In the genomic region with DNA sequence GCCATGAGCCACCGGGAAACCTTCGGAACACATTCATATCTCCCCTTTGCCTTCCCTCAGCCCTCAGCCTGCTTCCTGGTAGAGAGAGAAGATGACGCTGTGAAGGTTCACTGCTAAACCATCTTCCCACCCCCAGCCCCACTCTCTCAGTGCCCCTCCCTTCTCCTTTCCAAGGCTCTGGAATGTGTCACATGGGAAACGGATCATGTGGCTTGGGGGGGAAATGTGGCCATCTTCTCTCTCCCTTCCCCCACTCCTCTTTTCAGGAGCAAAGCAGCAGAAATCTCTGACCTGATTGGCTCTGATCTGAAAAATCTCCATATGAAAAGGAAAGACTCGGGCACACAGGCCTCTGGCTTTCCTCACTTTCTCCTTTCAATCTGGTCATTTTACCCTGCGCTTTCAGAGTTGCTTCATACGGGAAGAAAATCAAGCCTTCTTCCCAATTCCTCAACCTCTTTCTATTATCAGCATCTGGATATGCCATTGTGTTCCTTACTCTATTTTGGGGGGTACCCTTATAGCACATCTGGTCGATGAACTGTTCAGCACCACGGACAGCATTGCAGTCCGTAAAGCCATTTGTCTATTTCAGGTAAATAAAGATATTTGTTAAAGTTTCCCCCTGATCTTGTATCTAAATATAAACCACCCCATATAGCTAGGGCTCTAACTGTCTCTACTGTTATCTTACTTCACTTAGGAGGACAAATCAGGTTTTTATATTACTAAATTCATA, we compare ENCODE assay signal across 8 mouse cellular contexts. TPM values are rescaled to one million over a fixed set of nuclear protein-coding genes. Genes with fewer than 3 reads are reported as not detected.
DNase-seq lines count a peak whose midpoint lies in the region; ATAC-seq and TF ChIP-seq lines count a peak whose summit lies in the region.

No protein-coding gene starts in this region.

- no peak overlapping the region for H3K4me3 ChIP-seq in lung, postnatal 0 days (ENCODE audit: low read depth, low read length)
- H3K4me3 ChIP-seq in neural tube, embryonic 12.5 days: peak overlapping the region; percentile 52

- no peaks in the 10 kb centered on the region for H3K4me1 ChIP-seq in lung, postnatal 0 days (ENCODE audit: insufficient read depth, low read depth, low read length)
- H3K4me1 ChIP-seq in neural tube, embryonic 12.5 days: peaks cover 39% of the 10 kb centered on the region

- TF ChIP-seq EP300 in lung, postnatal 0 days (IDR thresholded peaks at IDR 0.05): no peak

- no peak for ATAC-seq in lung, postnatal 0 days
- ATAC-seq in neural tube, embryonic 12.5 days (ENCODE audit: low FRiP score, low read depth): peak; percentile 92

- no peaks in the 10 kb centered on the region for H3K9me3 ChIP-seq in lung, postnatal 0 days (ENCODE audit: low read length)
- no peaks in the 10 kb centered on the region for H3K9me3 ChIP-seq in neural tube, embryonic 12.5 days

- no peaks in the 10 kb centered on the region for H3K36me3 ChIP-seq in lung, postnatal 0 days (ENCODE audit: insufficient read depth, low read length)
- H3K36me3 ChIP-seq in neural tube, embryonic 12.5 days: peaks cover 4% of the 10 kb centered on the region; the same call in 1 of the 2 replicates

- H3K4me2 ChIP-seq in lung, postnatal 0 days (replicated peaks; ENCODE audit: low read depth, low read length): no peak overlapping the region
- H3K4me2 ChIP-seq in neural tube, embryonic 12.5 days (replicated peaks): peak overlapping the region; percentile 58

- H3K27ac ChIP-seq in lung, postnatal 0 days (ENCODE audit: low read length): no peak overlapping the region
- peak overlapping the region; percentile 86 for H3K27ac ChIP-seq in neural tube, embryonic 12.5 days

- peak; percentile 44 for DNase-seq in lung, postnatal 0 days (ENCODE audit: low spot score)
- DNase-seq in lung, postnatal 14 days: no peak
- peak; percentile 83 to 87 for DNase-seq in cerebellum, postnatal 25 days
- peak; percentile 55 to 73 for DNase-seq in frontal cortex, postnatal 25 days (ENCODE audit: low spot score in 2 of 2)
- DNase-seq in left cerebral cortex, adult 11 months (ENCODE audit: low spot score): peak; percentile 89
- no peak for DNase-seq in ovary, postnatal 14 days (ENCODE audit: low spot score)
- DNase-seq in c-Kit-positive CD71-positive TER-119-positive erythroid progenitor cells, embryonic 14.5 days (ENCODE audit: low spot score): no peak

- 7% methylated on average over 10 of the region's 10 CpGs for WGBS in lung, postnatal 0 days
- under 1% methylated on average over 10 of the region's 10 CpGs for WGBS in neural tube, embryonic 12.5 days

- no peak for TF ChIP-seq CTCF in lung, postnatal 0 days (IDR thresholded peaks at IDR 0.05)

- H3K27me3 ChIP-seq in lung, postnatal 0 days (replicated peaks; ENCODE audit: insufficient read depth, low read length): no peaks in the 10 kb centered on the region
- H3K27me3 ChIP-seq in neural tube, embryonic 12.5 days (replicated peaks): no peaks in the 10 kb centered on the region

- no peak overlapping the region for H3K9ac ChIP-seq in lung, postnatal 0 days (replicated peaks; ENCODE audit: low read depth)
- H3K9ac ChIP-seq in neural tube, embryonic 12.5 days: peak overlapping the region; percentile 71

RNA-seq across cellular contexts. Expression of gene Gpr19, which starts 10.5 kb away (rescaled TPM):
- 9.3 and 9.8 TPM in 2 replicates for polyA plus RNA-seq in lung, postnatal 0 days (2015; fragmentation: Nextera tagmentation; extraction: Ambion mirVana)
- 33.2 and 35.7 TPM in 2 replicates for polyA plus RNA-seq in neural tube, embryonic 12.5 days (2016; fragmentation: Nextera tagmentation; extraction: Ambion mirVana)

RNA-seq across cellular contexts. Expression of gene Cdkn1b, which starts 32.3 kb away (rescaled TPM):
- polyA plus RNA-seq in lung, postnatal 0 days (2015; fragmentation: Nextera tagmentation; extraction: Ambion mirVana): 43.4 and 46.2 TPM in 2 replicates
- 21.0 and 24.8 TPM in 2 replicates for polyA plus RNA-seq in neural tube, embryonic 12.5 days (2016; fragmentation: Nextera tagmentation; extraction: Ambion mirVana)

RNA-seq across cellular contexts. Expression of gene Crebl2, which starts 57.9 kb away (rescaled TPM):
- 6.6 and 7.2 TPM in 2 replicates for polyA plus RNA-seq in lung, postnatal 0 days (2015; fragmentation: Nextera tagmentation; extraction: Ambion mirVana)
- polyA plus RNA-seq in neural tube, embryonic 12.5 days (2016; fragmentation: Nextera tagmentation; extraction: Ambion mirVana): 2.8 and 3.1 TPM in 2 replicates

Comparison
In these comparisons a context has a peak if more than half of its experiments do, and no peak if none do; other contexts are left out.
1. DNase-seq: peak in lung, postnatal 0 days (single experiment), cerebellum, postnatal 25 days (2 of 2), frontal cortex, postnatal 25 days (2 of 2) and left cerebral cortex, adult 11 months (single experiment); none in lung, postnatal 14 days (single experiment), ovary, postnatal 14 days (single experiment) and c-Kit-positive CD71-positive TER-119-positive erythroid progenitor cells, embryonic 14.5 days (single experiment).